Mouse (Mus musculus): ENCODE results near the gene Ppp6r1.
A peak's percentile ranks its signal among the peaks of the same experiment; 100 is the strongest.

The Ppp6r1 gene

GRCm38 (mm10) chr7:4657521-4658127 lies 1.2 kb downstream of the Ppp6r1 start:
- no peak for DNase-seq (ENCODE audit: low read depth, low spot score)

- DNase-seq (ENCODE audit: low read depth, low spot score) = no peak
These were observed 2.0 kb downstream of the Ppp6r1 start for GRCm38 (mm10) chr7:4656818-4657217.

- no peak for DNase-seq (ENCODE audit: low read depth, low spot score)
These were observed 2.9 kb downstream of the Ppp6r1 start for GRCm38 (mm10) chr7:4655916-4656315.

GRCm38 (mm10) chr7:4655393-4655792 lies 3.4 kb downstream of the Ppp6r1 start:
- no peak for DNase-seq (ENCODE audit: low read depth, low spot score)

GRCm38 (mm10) chr7:4654221-4654620 lies 4.6 kb downstream of the Ppp6r1 start:
- DNase-seq (ENCODE audit: low read depth, low spot score) = no peak

- peak; percentile 44 for DNase-seq (ENCODE audit: low read depth, low spot score)
These were observed 5.0 kb downstream of the Ppp6r1 start for GRCm38 (mm10) chr7:4653780-4654179.

GRCm38 (mm10) chr7:4653351-4653750 lies 5.5 kb downstream of the Ppp6r1 start:
- DNase-seq (ENCODE audit: low read depth, low spot score) = no peak

GRCm38 (mm10) chr7:4652726-4653125 lies 6.1 kb downstream of the Ppp6r1 start:
- no peak for DNase-seq (ENCODE audit: low read depth, low spot score)

DNA sequence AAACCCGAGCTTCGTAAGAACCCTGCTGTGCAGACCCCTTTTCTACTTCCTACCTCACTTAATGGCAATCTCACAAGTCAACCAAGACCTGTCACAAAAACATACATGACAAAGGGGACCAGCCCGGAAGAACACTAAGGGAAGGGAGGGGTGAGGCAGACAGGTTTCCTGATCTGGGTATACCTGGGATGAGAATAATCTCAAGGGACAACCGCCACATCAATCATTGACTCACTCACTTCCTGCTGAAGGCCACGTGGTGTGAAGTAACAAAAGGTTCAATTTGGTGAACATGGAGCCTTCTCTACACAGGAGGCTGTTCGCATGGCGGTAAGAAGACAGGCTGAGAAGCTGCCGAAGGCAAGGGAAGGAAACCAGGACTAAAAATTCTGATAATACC lies 7.2 kb downstream of the Ppp6r1 start:
- DNase-seq (ENCODE audit: low read depth, low spot score) = no peak

DNA sequence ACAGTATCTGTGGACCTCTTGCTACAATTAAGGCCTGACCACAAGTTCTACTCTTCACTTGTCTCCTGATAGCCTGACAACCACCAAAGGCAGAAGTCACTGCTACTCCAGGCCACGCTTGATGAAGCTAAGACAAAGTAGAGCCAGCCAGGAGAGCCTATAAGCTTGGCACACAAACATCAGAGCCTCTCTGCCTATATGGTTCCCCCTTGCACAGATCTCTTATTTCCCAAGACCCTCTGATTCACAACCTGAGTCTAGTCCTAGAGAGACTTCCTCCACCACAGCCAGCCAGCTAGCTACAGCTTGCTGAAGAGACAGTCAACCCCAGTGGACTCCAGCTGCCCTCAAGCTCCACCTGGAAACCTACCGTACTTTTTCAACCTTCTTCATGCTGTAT lies 10.8 kb downstream of the Ppp6r1 start:
- no peak for DNase-seq (ENCODE audit: low read depth, low spot score)

DNA sequence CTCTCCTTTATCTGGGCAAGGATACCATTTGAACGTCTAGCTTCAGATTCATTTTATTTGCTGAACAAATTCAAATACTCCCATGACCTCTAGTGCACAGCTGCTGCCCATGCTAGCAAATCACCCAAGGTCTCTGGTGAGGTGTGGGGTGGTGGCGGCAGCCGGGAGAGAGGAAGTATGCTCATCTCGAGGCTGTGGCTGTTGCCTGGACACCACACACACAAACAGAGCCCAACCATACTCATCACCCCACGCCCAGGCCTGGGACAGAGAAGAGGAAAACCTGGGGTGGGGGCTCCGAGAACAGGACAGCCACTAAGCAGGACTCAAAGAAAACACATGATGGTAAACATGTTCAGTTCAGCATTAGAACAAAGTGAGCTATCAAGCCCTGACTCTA lies 11.5 kb downstream of the Ppp6r1 start:
- no peak for DNase-seq (ENCODE audit: low read depth, low spot score)

DNA sequence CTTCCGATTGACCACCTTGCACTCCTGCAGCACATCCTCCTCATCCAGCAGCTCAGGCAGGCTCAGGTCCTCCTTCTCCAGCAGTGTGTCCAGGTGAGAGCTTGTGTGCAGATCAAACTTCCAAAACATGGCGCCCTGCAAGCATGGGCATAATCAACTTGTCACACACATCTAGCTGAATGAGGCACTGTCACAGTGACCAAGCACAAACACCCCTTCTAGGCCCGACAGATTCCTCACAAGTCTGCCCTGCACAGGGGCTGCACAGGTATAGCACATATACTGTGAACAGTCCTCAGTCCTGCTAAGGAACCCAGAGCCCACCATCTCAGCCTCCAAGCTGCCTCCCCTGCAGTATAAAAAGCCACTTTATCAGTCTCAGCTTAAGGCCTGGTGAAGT lies 12.0 kb downstream of the Ppp6r1 start:
- no peak for DNase-seq (ENCODE audit: low read depth, low spot score)

- no peak for DNase-seq (ENCODE audit: low read depth, low spot score)
These were observed 15.6 kb downstream of the Ppp6r1 start for GRCm38 (mm10) chr7:4643225-4643624.

DNA sequence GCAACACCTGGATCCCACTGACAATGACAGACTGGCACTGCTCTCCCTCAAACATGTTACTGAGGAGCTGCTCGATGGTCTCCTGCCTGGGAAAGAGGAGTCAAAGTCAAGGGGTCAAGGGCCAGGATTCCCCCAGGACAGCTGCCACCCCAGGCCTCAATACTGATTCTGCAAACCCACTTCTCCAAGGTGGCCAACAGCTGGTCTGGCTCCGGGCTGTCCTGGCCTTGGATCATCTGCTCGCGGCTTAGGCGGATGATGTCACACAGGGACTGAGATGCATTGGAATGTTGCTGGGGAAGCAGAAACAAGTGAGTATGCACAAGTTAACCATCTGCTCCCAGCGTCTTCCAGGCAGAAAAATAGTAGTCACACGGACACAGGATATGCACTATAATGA lies 16.9 kb downstream of the Ppp6r1 start:
- DNase-seq (ENCODE audit: low read depth, low spot score) = no peak

DNA sequence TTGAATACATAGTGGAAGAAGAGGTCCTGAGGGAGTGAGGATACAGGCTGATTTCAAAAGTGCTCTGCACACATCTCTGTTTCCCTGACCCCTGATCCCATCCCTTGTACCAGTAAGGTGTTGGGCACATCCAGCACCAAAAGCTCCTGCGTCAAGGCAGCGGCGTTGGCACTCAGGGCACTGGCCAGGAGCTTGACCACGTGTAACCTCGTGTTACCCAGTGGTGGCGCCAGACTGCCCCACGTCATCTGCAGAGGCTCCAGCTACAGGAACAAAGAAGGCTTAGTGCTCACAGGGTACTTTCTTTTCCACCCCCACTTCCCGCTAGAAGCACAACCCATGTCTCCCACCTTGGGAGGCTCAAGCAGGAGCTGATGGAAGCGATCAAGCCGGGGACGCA lies 17.7 kb downstream of the Ppp6r1 start:
- no peak for DNase-seq (ENCODE audit: low read depth, low spot score)

DNA sequence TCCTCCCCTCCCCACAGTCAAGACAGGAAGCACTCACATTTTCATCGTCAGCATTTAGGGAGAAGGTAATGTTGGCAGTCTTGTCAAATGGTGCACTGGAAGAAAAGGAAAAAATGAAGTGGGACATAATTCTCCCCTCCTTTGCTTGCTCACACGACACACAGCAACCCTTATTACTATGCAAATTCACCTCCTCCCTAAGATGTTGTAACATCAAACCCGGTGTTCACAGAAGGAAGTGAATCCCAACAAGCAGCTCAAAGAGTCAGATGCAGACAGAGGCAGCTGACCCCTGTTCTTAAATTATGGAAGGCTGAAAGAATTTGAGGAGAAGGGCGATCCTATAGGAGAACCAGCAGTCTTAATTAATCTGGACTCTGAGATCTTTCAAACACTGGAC lies 22.6 kb downstream of the Ppp6r1 start:
- DNase-seq (ENCODE audit: low read depth, low spot score) = no peak

GRCm38 (mm10) chr7:4631031-4631430 lies 27.8 kb downstream of the Ppp6r1 start, which contains the start of gene Tmem86b:
Tmem86b (minus strand) TSS chr7:4631422.
- no peak for DNase-seq (ENCODE audit: low read depth, low spot score)

GRCm38 (mm10) chr7:4630198-4630597 lies 28.6 kb downstream of the Ppp6r1 start:
- no peak for DNase-seq (ENCODE audit: low read depth, low spot score)

DNA sequence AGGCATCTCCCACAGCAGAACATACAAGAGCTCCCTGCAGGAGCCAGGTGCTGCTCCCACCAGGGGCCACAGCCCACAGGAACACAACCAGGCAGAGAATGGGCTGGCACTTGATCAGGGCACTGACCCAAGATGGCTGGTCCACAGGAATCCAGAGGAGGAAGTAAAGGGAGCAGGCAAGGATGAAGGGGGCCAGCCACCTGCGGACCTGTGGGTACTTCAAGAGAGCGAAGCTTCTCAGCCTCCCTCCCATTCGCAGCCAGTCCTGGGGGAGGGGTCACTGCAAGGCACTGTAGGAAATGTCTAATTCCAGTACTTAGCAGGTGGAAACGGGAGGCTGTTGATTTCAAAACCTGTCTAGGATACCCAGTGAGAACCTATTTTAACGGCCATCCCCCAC lies 29.2 kb downstream of the Ppp6r1 start:
- DNase-seq (ENCODE audit: low read depth, low spot score) = no peak

DNA sequence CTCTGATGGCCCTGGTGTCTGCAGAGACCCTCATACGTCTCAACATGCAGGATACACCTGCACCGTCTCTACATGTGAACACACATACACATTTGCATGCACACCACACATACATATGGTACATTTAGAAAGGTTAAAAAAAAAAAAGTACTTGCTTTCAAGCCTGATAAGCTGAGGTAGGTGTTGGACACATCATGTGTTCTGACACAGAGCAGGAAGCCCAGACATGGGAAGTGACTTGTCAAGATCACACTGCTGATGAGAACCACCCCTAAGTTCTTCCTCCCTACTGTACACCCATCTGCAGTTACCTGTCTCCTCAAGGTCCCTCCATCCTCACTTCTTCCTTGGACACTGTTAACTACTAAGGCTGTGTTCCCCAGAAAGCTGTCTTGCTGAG lies 32.9 kb downstream of the Ppp6r1 start:
- DNase-seq (ENCODE audit: low read depth, low spot score) = no peak

- DNase-seq (ENCODE audit: low read depth, low spot score) = no peak
These were observed 34.5 kb downstream of the Ppp6r1 start for GRCm38 (mm10) chr7:4624343-4624742.

DNA sequence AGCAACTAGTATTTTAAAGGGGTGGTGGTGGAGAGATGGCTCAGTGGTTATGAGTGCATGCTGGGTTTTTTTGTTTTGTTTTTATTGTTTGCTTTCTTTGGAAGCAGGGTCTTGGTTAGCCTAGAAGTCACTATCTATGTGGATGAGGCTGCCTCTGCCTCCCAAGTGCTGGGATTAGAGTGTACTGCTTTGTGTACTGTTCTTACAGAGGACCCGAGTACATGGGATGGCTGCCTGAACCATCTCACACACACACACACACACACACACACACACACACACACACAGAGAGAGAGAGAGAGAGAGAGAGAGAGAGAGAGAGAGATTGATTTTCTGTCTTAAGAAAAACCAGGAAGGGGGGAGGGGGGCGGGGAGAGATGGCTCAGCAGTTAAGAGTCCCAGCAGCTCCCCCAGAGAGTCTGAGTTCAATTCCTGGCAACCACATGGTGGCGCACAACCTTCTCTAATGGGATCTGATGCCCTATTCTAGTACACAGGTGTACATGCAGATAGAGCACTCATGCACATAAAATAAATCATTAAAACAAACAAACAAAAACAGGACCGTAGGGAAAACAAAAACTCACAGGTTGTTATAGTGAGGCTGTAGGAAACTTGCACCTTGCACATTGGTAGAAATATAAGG lies 35.2 kb downstream of the Ppp6r1 start:
- no peak for DNase-seq (ENCODE audit: low read depth, low spot score)

DNA sequence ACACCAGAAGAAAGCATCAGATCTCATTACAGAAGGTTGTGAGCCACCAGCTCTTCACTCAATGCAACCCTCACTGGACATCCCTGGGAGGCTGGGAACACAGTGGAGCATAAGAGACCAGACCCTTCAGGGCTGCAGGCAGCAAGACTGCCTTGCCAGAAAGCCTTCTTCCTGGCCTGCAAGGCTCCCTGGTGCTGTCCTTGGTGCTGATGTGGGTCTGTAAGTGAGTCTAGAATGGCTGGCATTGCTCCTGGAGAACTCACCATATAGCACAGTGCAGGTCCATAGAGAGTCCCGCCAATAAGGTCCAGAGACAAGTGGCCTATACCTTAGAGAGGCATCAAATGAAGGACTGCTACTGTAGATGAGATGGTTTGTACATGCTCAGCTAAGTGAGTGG lies 38.8 kb downstream of the Ppp6r1 start:
- DNase-seq (ENCODE audit: low read depth, low spot score) = no peak

All from skeletal muscle tissue, adult 2 months (tissue).